Mouse (Mus musculus) heart, embryonic 14.5 days (tissue): ENCODE results near the gene Hes7. TPM values are rescaled to one million over a fixed set of nuclear protein-coding genes. Genes with fewer than 3 reads are reported as not detected.
A peak's percentile ranks its signal among the peaks of the same experiment; 100 is the strongest.

Experiments used
- ATAC-seq: fragments of 200-750 bp; cut with Nextera tagmentation; 2 replicates; pipeline ENCODE4 v1.8.0; 2017; ENCODE audit warnings: low read depth, moderate TSS enrichment; ENCODE audit not compliant: insufficient number of reproducible peaks, insufficient read depth, low FRiP score
- H3K27ac ChIP-seq, 2 experiments: fragments of 200-500 bp in 1 of 2; fragments of 300-500 bp in 1 of 2; sonication (generic) in 1 of 2; replicated peaks in 1 of 2; 2 replicates each; pipeline ENCODE4 v1.5.1; 2012 to 2014; ENCODE audit warnings: low read depth in 2 of 2, low read length in 2 of 2, control low read depth in 1 of 2, mild to moderate bottlenecking in 1 of 2, mixed read lengths in 1 of 2; ENCODE audit not compliant: control insufficient read depth in 1 of 2, insufficient read depth in 1 of 2
- H3K27me3 ChIP-seq: fragments of 300-500 bp; sonication (generic); 2 replicates; pipeline ENCODE4 v1.6.1; 2014; ENCODE audit warnings: mild to moderate bottlenecking, low read length, control low read depth; ENCODE audit not compliant: control insufficient read depth, insufficient read depth
- H3K36me3 ChIP-seq: fragments of 300-500 bp; sonication (generic); 2 replicates; pipeline ENCODE4 v1.6.1; 2014; ENCODE audit warnings: mild to moderate bottlenecking, control low read depth, low read length, mixed read lengths; ENCODE audit not compliant: control insufficient read depth, insufficient read depth
- H3K4me1 ChIP-seq, 2 experiments: fragments of 200-500 bp in 1 of 2; fragments of 300-500 bp in 1 of 2; sonication (generic) in 1 of 2; 2 replicates each; pipeline ENCODE4 v1.6.1; 2012 to 2014; ENCODE audit warnings: low read length in 2 of 2, control low read depth in 1 of 2, mixed read lengths in 1 of 2; ENCODE audit not compliant: control insufficient read depth in 2 of 2, insufficient read depth in 2 of 2
- H3K4me2 ChIP-seq: fragments of 300-500 bp; sonication (generic); 2 replicates; pipeline ENCODE4 v1.6.1; 2014; ENCODE audit warnings: mild to moderate bottlenecking, low read length
- H3K4me3 ChIP-seq, 2 experiments: fragments of 200-500 bp in 1 of 2; fragments of 300-500 bp in 1 of 2; sonication (generic) in 1 of 2; 2 replicates each; pipeline ENCODE4 v1.5.1; 2012 to 2014; ENCODE audit warnings: low read length in 2 of 2, mild to moderate bottlenecking in 2 of 2, control low read depth in 1 of 2, low read depth in 1 of 2, moderate library complexity in 1 of 2; ENCODE audit not compliant: control insufficient read depth in 1 of 2, insufficient read depth in 1 of 2
- H3K9ac ChIP-seq: fragments of 300-500 bp; sonication (generic); 2 replicates; pipeline ENCODE4 v1.6.1; 2014; ENCODE audit warnings: mild to moderate bottlenecking, low read length
- H3K9me3 ChIP-seq: fragments of 300-500 bp; sonication (generic); 2 replicates; pipeline ENCODE4 v1.6.1; 2016; ENCODE audit warnings: low read length, control low read depth; ENCODE audit not compliant: control insufficient read depth
- WGBS: fragments of 180-500 bp; shearing (Covaris S2); extraction: QIAGEN DNeasy Blood & Tissue Kit; methylation state at CpG from one replicate; pipeline ENCODE4 v1.1.7; 2014; 5-methylcytosine and 5-hydroxymethylcytosine counted together
- polyA plus RNA-seq: library from polyadenylated mRNA; unstranded; fragments of >200 nt; fragmentation: Nextera tagmentation; extraction: Ambion mirVana; gene quantifications from 2 replicates; pipeline ENCODE4 v1.2.1, GENCODE M21; 2014

Hes7 gene
- polyA plus RNA-seq, 1 experiment from 2014 or later, result 0.43 TPM

DNA sequence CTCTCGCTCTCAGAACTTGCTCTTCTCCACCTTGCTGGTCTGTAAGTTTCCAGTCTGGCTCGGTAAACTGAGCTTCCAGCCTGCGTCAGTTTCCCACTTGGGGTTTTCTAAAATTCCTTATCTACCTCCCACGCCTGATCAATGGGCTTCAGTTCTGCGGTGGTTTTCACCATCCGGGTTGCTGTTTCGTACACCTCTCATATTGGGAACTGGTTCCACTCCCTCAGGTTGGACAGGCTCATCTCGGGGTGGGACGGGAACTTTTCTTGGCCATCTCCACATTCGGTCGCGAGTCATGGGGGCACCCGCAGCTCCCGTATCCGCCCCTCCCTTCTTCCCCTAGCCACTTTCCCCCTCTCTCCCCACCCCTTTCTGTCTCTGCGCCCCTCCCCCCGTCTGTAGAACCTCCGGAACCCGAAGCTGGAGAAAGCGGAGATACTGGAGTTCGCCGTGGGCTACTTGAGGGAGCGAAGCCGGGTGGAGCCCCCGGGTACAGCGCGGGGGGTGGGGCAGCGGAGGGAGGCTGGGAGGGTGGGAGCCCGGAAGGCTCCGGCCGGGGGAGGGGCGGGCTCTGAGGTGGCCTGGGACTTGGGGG is 1.6 kb downstream of the Hes7 start:
- H3K9ac ChIP-seq, result peak overlapping the region; percentile 77
- H3K9me3 ChIP-seq, result no peaks in the 10 kb centered on the region
- peaks cover 10 to 35% of the 10 kb centered on the region in 2 experiments for H3K4me1 ChIP-seq
- H3K27ac ChIP-seq, result peak overlapping the region; percentile 80 to 89; a peak in 3 of 4 replicates
- H3K4me2 ChIP-seq, result peak overlapping the region; percentile 84
- peak overlapping the region; percentile 70 to 73 for H3K4me3 ChIP-seq
- H3K27me3 ChIP-seq, result no peaks in the 10 kb centered on the region
- H3K36me3 ChIP-seq, result no peaks in the 10 kb centered on the region
- ATAC-seq, result no peak
- WGBS, result under 1% methylated on average over 32 of the region's 32 CpGs

GRCm38 (mm10) chr11:69122336-69122951 is 2.2 kb downstream of the Hes7 start, which contains the start of gene 9130213A22Rik:
Gene 9130213A22Rik, minus strand, starts transcription at chr11:69122589.
- peak; percentile 63 for ATAC-seq

DNA sequence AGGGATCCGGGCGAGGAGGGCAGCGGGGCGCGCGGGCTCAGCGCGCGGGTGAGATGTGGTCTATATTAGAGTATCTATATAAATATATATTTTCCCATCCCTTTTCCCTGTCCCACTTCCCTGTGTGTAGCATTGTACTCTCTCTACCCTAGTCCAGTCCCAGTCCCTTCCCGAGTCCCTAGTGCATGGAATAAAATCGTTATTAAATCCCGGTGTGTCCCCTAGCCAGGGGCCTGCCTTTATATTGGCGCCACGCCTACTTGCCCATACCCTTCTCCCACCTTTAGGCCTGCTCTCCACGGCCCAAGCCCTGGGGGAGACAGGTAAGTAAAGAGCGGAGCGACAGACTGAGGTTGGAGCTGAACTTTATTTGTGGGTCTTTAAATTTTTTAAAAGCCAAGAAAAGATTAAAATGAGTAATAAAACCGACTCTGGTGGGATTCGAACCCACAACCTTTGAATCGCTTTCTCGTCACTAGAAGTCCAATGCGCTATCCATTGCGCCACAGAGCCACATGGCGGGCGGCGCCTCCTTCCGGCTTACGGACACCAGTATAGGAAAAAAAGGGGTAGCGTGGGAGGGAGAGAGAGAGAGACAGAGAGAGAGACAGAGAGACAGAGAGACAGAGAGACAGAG is 3.0 kb downstream of the Hes7 start:
- no peaks in the 10 kb centered on the region for H3K27me3 ChIP-seq
- peak overlapping the region; percentile 70 to 73 for H3K4me3 ChIP-seq
- H3K9ac ChIP-seq, result peak overlapping the region; percentile 77
- under 1% methylated on average over 29 of the region's 29 CpGs for WGBS
- no peaks in the 10 kb centered on the region for H3K9me3 ChIP-seq
- peak; percentile 4 for ATAC-seq
- H3K27ac ChIP-seq, result peak overlapping the region; percentile 82
- peaks cover 13 to 35% of the 10 kb centered on the region in 2 experiments for H3K4me1 ChIP-seq
- peak overlapping the region; percentile 84 for H3K4me2 ChIP-seq
- no peaks in the 10 kb centered on the region for H3K36me3 ChIP-seq

More at GRCm38 (mm10) chr11:69122336-69122951, 2.2 kb downstream of the Hes7 start, which contains the start of gene 9130213A22Rik:
- H3K4me2 ChIP-seq, result peak within 1 kb of the TSS; percentile 84
- H3K9ac ChIP-seq, result peak within 1 kb of the TSS; percentile 77
- WGBS, result under 1% methylated on average over 66 of the region's 66 CpGs
- H3K27me3 ChIP-seq, result no peaks in the 10 kb centered on the region
- H3K4me3 ChIP-seq, result peak within 1 kb of the TSS; percentile 70 to 73
- no peaks in the 10 kb centered on the region for H3K36me3 ChIP-seq
- H3K9me3 ChIP-seq, result no peaks in the 10 kb centered on the region
- peaks cover 13 to 33% of the 10 kb centered on the region in 2 experiments for H3K4me1 ChIP-seq
- H3K27ac ChIP-seq, result peak within 1 kb of the TSS; percentile 80 to 89

DNA sequence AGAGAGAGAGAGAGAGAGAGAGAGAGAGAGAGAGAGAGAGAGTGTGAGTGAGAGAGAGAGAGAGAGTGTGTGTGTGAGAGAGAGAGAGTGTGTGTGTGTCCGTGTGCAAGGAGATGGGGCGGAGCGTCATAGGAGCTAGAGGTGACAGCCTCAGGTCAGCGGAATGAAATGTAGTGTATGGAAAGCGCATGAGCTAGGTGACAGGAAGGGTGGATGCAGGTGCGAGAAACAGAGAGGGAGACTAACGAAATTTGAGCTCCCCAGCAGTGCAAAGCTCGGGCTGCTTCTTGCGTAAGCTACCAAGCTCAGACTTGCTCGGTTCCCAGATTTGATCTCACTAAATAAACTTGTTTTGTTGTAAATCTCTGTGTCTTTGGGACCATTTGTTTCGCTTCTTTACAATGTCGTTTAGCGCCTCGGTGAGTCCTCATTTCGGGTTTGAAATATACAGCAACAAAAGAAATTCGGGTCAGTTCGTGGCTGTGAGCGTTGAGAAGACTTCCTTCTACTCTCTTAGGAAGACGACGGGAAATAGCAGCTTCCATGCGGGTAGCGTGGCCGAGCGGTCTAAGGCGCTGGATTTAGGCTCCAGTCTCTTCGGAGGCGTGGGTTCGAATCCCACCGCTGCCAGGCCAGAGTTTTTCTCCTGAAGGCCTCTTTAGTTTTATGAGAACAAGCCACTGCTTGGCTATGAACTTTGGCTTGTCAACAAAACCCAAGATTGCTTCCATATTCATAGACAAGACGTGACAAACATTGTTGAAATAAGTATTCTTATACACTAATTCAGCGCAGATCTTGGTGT is 3.7 kb downstream of the Hes7 start:
- H3K9me3 ChIP-seq, result no peaks in the 10 kb centered on the region
- H3K27ac ChIP-seq, result peak overlapping the region; percentile 82
- no peaks in the 10 kb centered on the region for H3K27me3 ChIP-seq
- no peaks in the 10 kb centered on the region for H3K36me3 ChIP-seq
- H3K4me1 ChIP-seq, result peaks cover 12 to 33% of the 10 kb centered on the region in 2 experiments
- ATAC-seq, result peak; percentile 24; the same call in 1 of the 2 replicates
- under 1% methylated on average over 31 of the region's 31 CpGs for WGBS
- peak overlapping the region; percentile 77 for H3K9ac ChIP-seq
- H3K4me3 ChIP-seq, result peak overlapping the region; percentile 70 to 73
- peak overlapping the region; percentile 84 for H3K4me2 ChIP-seq

DNA sequence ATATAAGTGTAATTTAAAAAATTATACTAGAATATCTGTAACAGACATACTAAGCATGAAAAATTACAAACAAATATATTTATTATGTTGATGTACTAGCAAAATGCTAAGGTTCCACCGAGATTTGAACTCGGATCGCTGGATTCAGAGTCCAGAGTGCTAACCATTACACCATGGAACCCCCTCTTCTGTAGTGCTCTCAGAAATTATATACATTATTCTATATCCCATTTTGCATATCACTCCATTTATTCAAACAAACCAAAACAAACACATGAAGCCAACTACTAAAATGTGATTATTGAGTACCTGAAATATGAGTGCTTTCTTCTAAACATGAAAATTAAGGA is 4.3 kb downstream of the Hes7 start:
- Histone ChIP-seq H3K9ac (no peak overlapping the region), H3K9me3 (no peaks in the 10 kb centered on the region), H3K4me2 (peak overlapping the region; percentile 84; the same call in 1 of the 2 replicates), H3K4me1 (peaks cover 10 to 29% of the 10 kb centered on the region in 2 experiments), H3K36me3 (no peaks in the 10 kb centered on the region), H3K27ac (no peak overlapping the region), H3K27me3 (no peaks in the 10 kb centered on the region), H3K4me3 (peak overlapping the region in 1 of 2 experiments; percentile 73; a peak in 1 of 4 replicates)
- ATAC-seq, result no peak
- 0% methylated on average over 3 of the region's 3 CpGs for WGBS

DNA sequence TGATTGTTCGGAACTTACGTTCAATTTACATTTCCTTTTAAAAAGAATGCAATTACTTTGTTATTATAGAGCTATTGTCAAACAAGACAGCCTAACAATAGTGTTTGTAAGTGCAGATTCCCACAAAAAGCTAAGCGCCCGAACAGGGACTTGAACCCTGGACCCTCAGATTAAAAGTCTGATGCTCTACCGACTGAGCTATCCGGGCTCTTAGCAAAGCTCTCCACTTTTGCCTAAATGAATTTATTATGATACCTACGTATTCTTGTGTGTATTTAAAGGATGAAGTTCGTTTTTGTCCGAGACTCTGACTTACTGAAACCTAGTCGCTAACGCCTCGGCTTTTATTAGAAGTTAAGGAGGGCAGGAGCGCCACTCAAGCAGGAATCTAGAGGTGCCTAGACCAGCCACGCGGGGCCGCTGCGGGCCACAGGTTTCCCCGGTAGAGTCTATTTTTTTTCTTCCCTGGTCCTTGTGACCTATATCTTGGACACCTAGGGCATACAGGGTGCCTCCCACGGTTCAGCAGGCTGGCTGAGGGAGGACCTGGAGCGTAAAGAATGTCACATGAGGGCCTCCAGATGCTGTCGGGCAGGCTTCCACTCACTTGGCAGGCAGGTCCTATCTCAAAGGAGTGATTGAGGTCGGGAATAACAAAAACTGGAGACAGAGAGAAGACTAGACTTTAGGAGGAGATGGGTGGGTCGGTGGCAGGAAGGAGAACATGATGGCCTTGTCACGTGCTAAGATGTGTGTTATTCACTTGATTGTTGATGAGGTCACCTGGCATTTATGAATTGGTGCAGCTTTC is 5.0 kb downstream of the Hes7 start:
- Histone ChIP-seq H3K9me3 (no peaks in the 10 kb centered on the region), H3K27ac (peak overlapping the region; percentile 63 to 70), H3K4me2 (peak overlapping the region; percentile 93), H3K36me3 (no peaks in the 10 kb centered on the region), H3K4me3 (peak overlapping the region; percentile 60 to 65), H3K4me1 (peaks cover 10 to 21% of the 10 kb centered on the region in 2 experiments), H3K9ac (peak overlapping the region; percentile 68), H3K27me3 (no peaks in the 10 kb centered on the region)
- ATAC-seq, result peak; percentile 20; the same call in 1 of the 2 replicates
- WGBS, result under 1% methylated on average over 24 of the region's 24 CpGs

DNA sequence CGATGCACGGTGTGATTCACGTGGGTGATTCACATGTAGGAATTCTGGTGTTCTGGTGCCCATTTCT is 5.5 kb downstream of the Hes7 start, which contains the start of gene Aloxe3:
Gene Aloxe3, plus strand, starts transcription at position 45 of the 67 bp plus-strand sequence.
- no peak for ATAC-seq
- Histone ChIP-seq H3K9me3 (no peaks in the 10 kb centered on the region), H3K27ac (peak within 1 kb of the TSS; percentile 63 to 70), H3K9ac (peak within 1 kb of the TSS; percentile 68), H3K4me1 (peaks cover 7 to 17% of the 10 kb centered on the region in 2 experiments), H3K4me3 (peak within 1 kb of the TSS; percentile 60 to 65), H3K27me3 (no peaks in the 10 kb centered on the region), H3K36me3 (no peaks in the 10 kb centered on the region), H3K4me2 (peak within 1 kb of the TSS; percentile 93)
- WGBS, result 6% methylated on average over 3 of the region's 3 CpGs
